Mouse (Mus musculus): ENCODE data around the gene B3galt6. TPM values are rescaled to one million over a fixed set of nuclear protein-coding genes. Genes with fewer than 3 reads are reported as not detected.

B3galt6 gene
- polyA plus RNA-seq, 1 experiment = 4.5 TPM

GRCm38 (mm10) chr4:155970286-155970685 lies 22.2 kb downstream of the B3galt6 start:
- no peak for TF ChIP-seq POLR2A (IDR thresholded peaks at IDR 0.05; ENCODE audit: low read depth, low read length)
- TF ChIP-seq CTCF (conservative IDR thresholded peaks at IDR 0.05; ENCODE audit: insufficient read depth, insufficient read length, low read depth, low read length) = no peak
- WGBS = 81% methylated on average over 5 of the region's 5 CpGs
- H3K27ac ChIP-seq (ENCODE audit: insufficient read depth, low read depth, low read length) = no peak overlapping the region

DNA sequence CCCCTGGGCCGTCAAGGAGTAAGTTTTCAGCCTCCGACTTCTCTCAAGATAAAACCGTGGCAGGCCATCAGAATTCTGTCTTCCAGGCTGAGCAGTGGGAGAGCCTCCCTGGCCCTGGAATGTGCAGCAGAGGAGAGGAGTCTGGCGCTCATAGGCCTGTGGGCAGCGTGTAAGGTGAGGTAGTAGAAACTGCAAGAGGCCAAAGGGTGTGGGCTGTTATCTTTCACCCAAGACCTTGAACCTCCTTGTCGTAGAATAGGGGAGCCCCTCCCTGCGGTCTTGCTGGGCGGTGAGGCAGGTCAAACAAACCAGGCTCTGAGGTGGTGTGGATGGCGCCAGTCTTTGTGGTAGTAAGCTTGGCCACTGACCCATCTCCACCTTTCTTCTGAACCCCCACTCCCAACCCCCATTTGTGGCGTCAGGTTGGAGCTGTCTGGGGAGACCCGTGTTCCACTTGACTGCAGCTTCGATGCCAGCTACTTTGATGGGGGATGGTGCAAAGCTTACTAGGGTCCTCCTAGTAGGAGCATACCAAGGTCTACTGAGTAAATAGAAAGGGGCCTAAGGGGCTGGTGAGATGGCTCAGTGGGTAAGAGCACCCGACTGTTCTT lies 23.3 kb downstream of the B3galt6 start:
- no peak for TF ChIP-seq POLR2A (IDR thresholded peaks at IDR 0.05; ENCODE audit: low read depth, low read length)
- TF ChIP-seq CTCF (conservative IDR thresholded peaks at IDR 0.05; ENCODE audit: insufficient read depth, insufficient read length, low read depth, low read length) = no peak
- WGBS = 57% methylated on average over 13 of the region's 13 CpGs
- Histone ChIP-seq H3K36me3 (ENCODE audit: control insufficient read depth, insufficient read depth, low read length) (no peaks in the 10 kb centered on the region), H3K4me1 (ENCODE audit: control insufficient read depth, insufficient read depth, low read length) (no peaks in the 10 kb centered on the region), H3K27ac (ENCODE audit: insufficient read depth, low read depth, low read length) (no peak overlapping the region), H3K4me3 (ENCODE audit: insufficient read depth, low read depth, low read length) (no peak overlapping the region), H3K27me3 (replicated peaks; ENCODE audit: control insufficient read depth, insufficient read depth, low read length) (no peaks in the 10 kb centered on the region)
- DNase-seq = no peak

More at GRCm38 (mm10) chr4:155970286-155970685, 22.2 kb downstream of the B3galt6 start:
- no peak for DNase-seq
- Histone ChIP-seq H3K4me1 (ENCODE audit: control insufficient read depth, insufficient read depth, low read length) (no peaks in the 10 kb centered on the region), H3K36me3 (ENCODE audit: control insufficient read depth, insufficient read depth, low read length) (no peaks in the 10 kb centered on the region), H3K4me3 (ENCODE audit: insufficient read depth, low read depth, low read length) (no peak overlapping the region), H3K27me3 (replicated peaks; ENCODE audit: control insufficient read depth, insufficient read depth, low read length) (no peaks in the 10 kb centered on the region)

- no peaks in the 10 kb centered on the region for H3K36me3 ChIP-seq (ENCODE audit: control insufficient read depth, insufficient read depth, low read length)
- no peak overlapping the region for H3K27ac ChIP-seq (ENCODE audit: insufficient read depth, low read depth, low read length)
- peak; percentile 70 for DNase-seq
- 0 out of 2 replicates have a peak, but pooled peaks cover 4% of the 10 kb centered on the region for H3K4me1 ChIP-seq (ENCODE audit: control insufficient read depth, insufficient read depth, low read length)
- H3K4me3 ChIP-seq (ENCODE audit: insufficient read depth, low read depth, low read length) = no peak overlapping the region
- 68% methylated on average over 11 of the region's 11 CpGs for WGBS
- TF ChIP-seq POLR2A (IDR thresholded peaks at IDR 0.05; ENCODE audit: low read depth, low read length) (no peak), CTCF (conservative IDR thresholded peaks at IDR 0.05; ENCODE audit: insufficient read depth, insufficient read length, low read depth, low read length) (no peak)
- no peaks in the 10 kb centered on the region for H3K27me3 ChIP-seq (replicated peaks; ENCODE audit: control insufficient read depth, insufficient read depth, low read length)
Measured at GRCm38 (mm10) chr4:155964396-155964795, 28.1 kb downstream of the B3galt6 start.

DNA sequence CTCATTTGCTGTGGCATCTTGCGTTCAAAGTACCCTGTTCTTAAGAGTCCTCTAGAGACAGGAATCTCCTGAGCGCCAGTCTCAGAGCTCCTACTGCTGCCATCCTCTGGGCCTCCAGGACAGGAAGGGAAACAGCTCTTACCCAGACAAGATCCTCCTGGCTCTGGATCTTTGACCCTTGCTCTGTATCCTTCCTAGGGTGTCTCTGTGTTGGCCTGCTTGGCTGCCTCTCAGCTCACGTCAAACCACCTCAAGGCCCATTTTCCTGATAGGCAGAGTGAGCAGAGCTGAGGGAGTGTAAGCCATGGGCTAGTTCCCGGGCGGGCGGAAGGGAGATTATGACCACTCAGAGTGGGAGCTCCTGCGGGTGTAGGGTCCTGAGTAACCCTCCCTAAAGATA lies 29.3 kb downstream of the B3galt6 start:
- peak overlapping the region; percentile 61 for H3K4me3 ChIP-seq (ENCODE audit: insufficient read depth, low read depth, low read length)
- H3K27me3 ChIP-seq (replicated peaks; ENCODE audit: control insufficient read depth, insufficient read depth, low read length) = no peaks in the 10 kb centered on the region
- no peaks in the 10 kb centered on the region for H3K36me3 ChIP-seq (ENCODE audit: control insufficient read depth, insufficient read depth, low read length)
- DNase-seq = peak; percentile 78
- TF ChIP-seq CTCF (conservative IDR thresholded peaks at IDR 0.05; ENCODE audit: insufficient read depth, insufficient read length, low read depth, low read length) (no peak), POLR2A (IDR thresholded peaks at IDR 0.05; ENCODE audit: low read depth, low read length) (no peak)
- 0 out of 2 replicates have a peak, but pooled peaks cover 4% of the 10 kb centered on the region for H3K4me1 ChIP-seq (ENCODE audit: control insufficient read depth, insufficient read depth, low read length)
- 50% methylated on average over 7 of the region's 7 CpGs for WGBS
- peak overlapping the region; percentile 53 for H3K27ac ChIP-seq (ENCODE audit: insufficient read depth, low read depth, low read length)

GRCm38 (mm10) chr4:155962167-155962971 lies 30.1 kb downstream of the B3galt6 start, which contains the start of gene C1qtnf12:
Gene C1qtnf12, plus strand, starts transcription at chr4:155962318.
- Histone ChIP-seq H3K4me1 (ENCODE audit: control insufficient read depth, insufficient read depth, low read length) (0 out of 2 replicates have a peak, but pooled peaks cover 4% of the 10 kb centered on the region), H3K36me3 (ENCODE audit: control insufficient read depth, insufficient read depth, low read length) (no peaks in the 10 kb centered on the region; the same call in 1 of the 2 replicates), H3K27me3 (replicated peaks; ENCODE audit: control insufficient read depth, insufficient read depth, low read length) (no peaks in the 10 kb centered on the region), H3K27ac (ENCODE audit: insufficient read depth, low read depth, low read length) (peak within 1 kb of the TSS; percentile 41), H3K4me3 (ENCODE audit: insufficient read depth, low read depth, low read length) (peak within 1 kb of the TSS; percentile 61)
- WGBS = 1% methylated on average over 39 of the region's 42 CpGs
- no peak for TF ChIP-seq CTCF (conservative IDR thresholded peaks at IDR 0.05; ENCODE audit: insufficient read depth, insufficient read length, low read depth, low read length)
- peak; percentile 82 for DNase-seq

DNA sequence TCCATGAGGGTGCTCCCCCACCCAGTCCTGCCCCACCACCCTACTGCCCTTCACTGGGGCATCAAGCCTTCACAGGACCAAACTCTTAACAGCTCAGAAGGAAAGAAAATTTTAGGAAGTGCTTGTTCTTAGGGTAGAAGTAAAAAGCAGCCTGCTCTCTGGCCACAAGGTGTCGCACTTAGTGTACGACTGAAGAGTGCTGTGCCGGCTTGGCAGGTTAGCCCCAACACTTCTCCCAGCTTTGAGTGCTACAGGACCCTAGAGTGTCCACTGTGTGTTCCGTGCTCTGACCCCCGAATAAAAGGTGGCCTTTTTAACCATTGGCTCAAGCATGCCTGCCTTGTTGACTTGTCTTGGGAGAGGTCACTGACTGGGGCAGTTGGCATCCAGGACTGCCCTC lies 33.2 kb downstream of the B3galt6 start:
- no peak for TF ChIP-seq POLR2A (IDR thresholded peaks at IDR 0.05; ENCODE audit: low read depth, low read length)
- TF ChIP-seq CTCF (conservative IDR thresholded peaks at IDR 0.05; ENCODE audit: insufficient read depth, insufficient read length, low read depth, low read length) = peak; percentile 80
- peak; percentile 79 for DNase-seq
- H3K36me3 ChIP-seq (ENCODE audit: control insufficient read depth, insufficient read depth, low read length) = peaks cover 2% of the 10 kb centered on the region
- no peak overlapping the region for H3K4me3 ChIP-seq (ENCODE audit: insufficient read depth, low read depth, low read length)
- H3K27me3 ChIP-seq (replicated peaks; ENCODE audit: control insufficient read depth, insufficient read depth, low read length) = no peaks in the 10 kb centered on the region
- H3K27ac ChIP-seq (ENCODE audit: insufficient read depth, low read depth, low read length) = no peak overlapping the region
- 4% methylated on average over 5 of the region's 5 CpGs for WGBS
- 0 out of 2 replicates have a peak, but pooled peaks cover 4% of the 10 kb centered on the region for H3K4me1 ChIP-seq (ENCODE audit: control insufficient read depth, insufficient read depth, low read length)

DNA sequence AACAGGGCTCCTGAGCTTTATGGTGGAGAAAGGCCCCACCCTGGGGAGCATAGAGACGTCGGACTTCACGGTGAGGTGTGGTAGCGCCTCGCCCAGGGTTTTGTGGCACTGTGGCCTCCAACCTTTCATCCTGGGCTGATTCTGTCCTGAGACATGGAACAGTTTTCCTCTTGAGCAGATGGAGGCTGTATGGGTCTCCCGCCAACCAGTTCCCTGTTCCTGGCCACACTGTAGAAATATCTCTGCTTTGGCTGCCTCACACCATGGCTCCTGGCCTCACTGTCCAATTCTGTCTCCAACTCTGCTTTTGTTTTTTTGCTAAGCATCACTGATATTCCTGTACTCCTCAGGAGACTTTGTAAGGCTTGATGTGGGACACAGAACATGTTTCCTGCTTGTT lies 37.0 kb downstream of the B3galt6 start:
- no peaks in the 10 kb centered on the region for H3K27me3 ChIP-seq (replicated peaks; ENCODE audit: control insufficient read depth, insufficient read depth, low read length)
- peaks cover 8% of the 10 kb centered on the region for H3K36me3 ChIP-seq (ENCODE audit: control insufficient read depth, insufficient read depth, low read length)
- H3K4me3 ChIP-seq (ENCODE audit: insufficient read depth, low read depth, low read length) = no peak overlapping the region
- no peaks in the 10 kb centered on the region for H3K4me1 ChIP-seq (ENCODE audit: control insufficient read depth, insufficient read depth, low read length)
- TF ChIP-seq POLR2A (IDR thresholded peaks at IDR 0.05; ENCODE audit: low read depth, low read length) (no peak), CTCF (conservative IDR thresholded peaks at IDR 0.05; ENCODE audit: insufficient read depth, insufficient read length, low read depth, low read length) (no peak)
- no peak overlapping the region for H3K27ac ChIP-seq (ENCODE audit: insufficient read depth, low read depth, low read length)
- no peak for DNase-seq
- 91% methylated on average over 6 of the region's 6 CpGs for WGBS
